Mouse (Mus musculus): Measurements from ENCODE around the gene Insm2.

Insm2 gene

DNA sequence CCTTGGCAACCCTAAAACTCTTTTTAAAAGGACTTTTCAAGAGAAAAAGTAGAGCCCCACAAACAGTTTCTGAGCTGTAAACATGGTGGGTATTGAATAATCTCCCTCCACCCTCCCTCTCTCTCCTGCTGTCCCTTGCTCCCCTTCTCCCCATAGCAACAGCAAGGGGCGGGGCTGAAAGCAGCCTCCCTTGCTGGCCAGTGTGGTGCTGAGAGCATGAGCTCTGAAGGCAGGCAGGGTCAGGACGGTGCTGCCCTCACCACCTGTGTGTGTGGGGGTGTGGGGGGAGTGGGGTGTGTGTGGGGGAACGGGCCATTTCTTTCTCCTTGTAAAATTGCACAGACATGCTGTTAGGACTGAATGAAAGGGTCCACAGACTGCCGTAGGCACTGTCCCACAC is 8.7 kb downstream of the Insm2 start:
- DNase-seq: no peak

DNA sequence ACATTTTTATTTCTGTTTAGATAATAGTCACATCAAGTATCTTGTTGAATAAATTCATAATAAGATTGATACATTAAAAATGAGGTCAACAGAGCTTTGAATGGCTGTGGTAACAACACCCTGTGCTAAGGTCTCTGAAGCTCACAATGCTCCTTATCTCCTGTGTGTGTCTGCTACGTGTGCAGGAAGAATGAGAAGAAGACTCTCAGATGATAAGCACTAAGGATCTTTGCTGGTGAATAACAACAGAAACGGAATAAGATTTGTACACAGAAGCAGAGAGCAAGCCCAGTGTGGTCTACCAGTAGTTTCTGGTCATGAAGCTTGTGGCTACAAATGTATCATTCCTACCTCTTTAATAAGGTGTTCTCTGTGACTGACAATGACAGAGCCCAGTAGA is 11.6 kb downstream of the Insm2 start:
- DNase-seq: no peak

DNA sequence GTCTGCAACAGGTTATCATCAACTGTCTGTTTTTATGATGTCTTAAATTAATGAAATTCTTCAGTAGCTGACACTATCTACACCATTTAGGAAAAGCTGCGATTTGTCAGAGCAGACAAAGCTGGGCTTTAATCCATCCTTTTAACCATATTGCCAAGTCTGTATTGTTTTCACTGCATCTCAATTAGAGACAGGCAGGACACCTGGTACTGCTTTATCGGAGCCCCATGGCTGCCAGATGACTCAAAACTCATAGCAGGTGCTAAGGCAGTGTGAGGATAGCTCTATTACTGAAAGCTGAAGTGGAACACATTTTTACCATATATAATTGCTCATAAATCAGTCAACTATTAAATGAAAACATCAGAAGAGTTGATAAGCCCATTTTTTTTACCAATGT is 21.1 kb downstream of the Insm2 start:
- DNase-seq: no peak

DNA sequence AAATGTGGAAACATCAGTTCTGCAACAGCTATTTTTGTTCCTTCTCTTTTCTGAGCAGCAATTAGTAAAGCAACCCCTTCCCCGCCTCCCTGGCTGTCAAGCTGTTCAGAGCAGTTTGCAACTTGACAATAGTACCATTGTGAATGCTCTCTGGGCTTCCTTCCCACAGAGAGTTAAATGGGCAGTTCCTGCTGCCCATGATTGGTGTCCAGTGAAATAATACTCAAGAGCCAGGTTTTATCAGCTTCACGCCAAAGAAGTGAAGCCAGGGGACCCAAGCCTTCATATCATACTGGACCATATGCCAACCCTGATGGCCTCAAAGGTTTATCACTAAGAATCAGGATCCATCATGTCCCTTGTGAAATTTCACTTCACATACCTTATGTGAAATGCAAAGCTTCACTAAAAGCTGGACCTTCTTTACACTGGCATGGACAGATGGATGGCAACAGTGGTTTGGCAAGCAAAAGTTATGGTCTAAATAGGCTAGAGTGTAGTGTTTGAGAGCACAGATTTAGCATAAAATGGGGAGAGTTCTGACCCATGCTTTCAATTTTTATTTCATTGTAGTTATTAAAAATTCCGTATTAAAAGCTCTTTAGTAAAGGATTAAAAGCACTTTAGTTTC is 23.5 kb downstream of the Insm2 start:
- no peak for DNase-seq

DNA sequence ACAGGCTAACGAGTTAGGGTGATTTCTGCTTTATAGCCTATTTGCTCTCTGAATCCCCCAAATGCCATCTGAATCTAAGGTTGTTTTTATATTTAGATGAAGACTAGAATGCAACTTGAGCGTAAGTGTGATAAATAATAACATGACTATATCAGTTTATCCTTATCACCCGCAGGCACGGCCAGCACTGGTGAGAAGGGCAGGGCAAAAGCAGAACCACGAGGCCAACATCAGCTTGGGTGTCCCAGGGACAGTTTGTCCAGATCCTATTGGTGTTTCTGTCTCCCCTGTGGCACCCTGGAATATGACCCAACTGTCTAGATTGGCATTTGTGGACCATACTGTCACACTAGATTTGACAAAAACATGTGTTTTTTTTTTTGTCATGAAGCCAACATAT is 24.0 kb downstream of the Insm2 start:
- no peak for DNase-seq

DNA sequence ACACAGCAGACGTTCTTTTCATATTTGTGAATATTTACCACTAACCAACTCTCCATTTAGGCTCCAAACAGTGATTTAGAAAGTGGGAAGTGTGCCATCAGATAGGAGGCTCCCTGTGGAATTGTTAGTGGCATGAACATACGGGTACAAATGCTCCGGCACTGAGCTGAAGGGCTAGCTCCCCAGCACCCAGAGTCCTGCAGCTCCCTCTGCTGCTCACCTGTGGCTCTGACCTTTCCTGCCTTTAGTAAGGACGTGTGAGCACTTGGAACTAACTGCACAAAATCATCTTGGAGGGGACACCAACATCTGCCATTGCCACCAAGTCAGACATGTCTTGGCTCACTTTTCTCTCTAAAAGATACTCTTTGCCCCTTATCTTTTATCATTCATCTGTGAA is 27.5 kb downstream of the Insm2 start:
- DNase-seq: peak; percentile 4

DNA sequence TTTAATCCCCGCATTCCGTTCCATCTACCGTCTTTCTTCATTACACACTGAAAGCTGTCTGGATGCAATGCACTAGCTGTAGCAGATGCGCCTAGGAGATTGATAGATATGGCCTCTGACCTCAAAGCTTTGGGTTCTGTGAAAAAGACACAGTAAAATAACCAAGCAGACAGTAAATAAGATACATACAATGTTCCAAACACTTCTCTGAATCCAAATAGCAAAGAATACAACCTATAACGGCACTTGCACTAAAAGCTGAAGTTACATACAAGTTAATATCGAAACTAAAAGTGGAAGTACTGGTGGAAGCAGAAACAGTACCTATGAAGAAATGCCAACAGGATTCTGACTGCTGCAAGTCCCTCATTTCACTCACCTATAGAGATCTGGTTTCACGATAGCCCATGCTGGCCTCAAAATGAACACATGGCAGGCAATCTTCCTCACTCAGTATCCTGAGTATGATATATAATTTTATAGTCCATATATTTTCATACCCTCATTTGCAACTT is 48.8 kb downstream of the Insm2 start:
- no peak for DNase-seq
